Mouse (Mus musculus) intestine, embryonic 14.5 days (tissue): ENCODE measurements at regions not wholly inside any gene's neighbourhood (a gene's known extent, or its start where the extent isn't known, plus 50 kb on each side); places are given as distances from the start of the nearest gene placed in this dataset.
A peak's percentile ranks its signal among the peaks of the same experiment; 100 is the strongest.
"Not testable (repeated sequence)": the region's sequence is repeated elsewhere in the genome, so short reads cannot be mapped to it uniquely, and the experiment has no call there.

Source experiments
- ATAC-seq: fragments of 200-750 bp; cut with Nextera tagmentation; replicated peaks from 2 replicates; pipeline ENCODE4 v1.8.0; 2017; ENCODE audit warnings: low read depth, moderate number of reproducible peaks, moderate TSS enrichment, moderate library complexity; ENCODE audit not compliant: low FRiP score, low TSS enrichment
- DNase-seq: peaks from one replicate; pipeline ENCODE4 v3.0.0-alpha.2; 2018; ENCODE audit warnings: low spot score
- H3K27ac ChIP-seq: fragments of 300-500 bp; sonication (generic); 2 replicates; pipeline ENCODE4 v1.5.1; 2014; ENCODE audit warnings: low read depth, mild to moderate bottlenecking, control low read depth
- H3K27me3 ChIP-seq: fragments of 300-500 bp; sonication (generic); replicated peaks from 2 replicates; pipeline ENCODE4 v1.6.1; 2014; ENCODE audit warnings: low read length, control low read depth; ENCODE audit not compliant: control insufficient read depth, insufficient read depth
- H3K36me3 ChIP-seq: fragments of 300-500 bp; sonication (generic); 2 replicates; pipeline ENCODE4 v1.6.1; 2014; ENCODE audit warnings: low read length, control low read depth; ENCODE audit not compliant: control insufficient read depth, insufficient read depth
- H3K4me1 ChIP-seq: fragments of 300-500 bp; sonication (generic); replicated peaks from 2 replicates; pipeline ENCODE4 v1.6.1; 2014; ENCODE audit warnings: low read length, control low read depth, mixed read lengths; ENCODE audit not compliant: control insufficient read depth, insufficient read depth
- H3K4me2 ChIP-seq: fragments of 300-500 bp; sonication (generic); 2 replicates; pipeline ENCODE4 v1.6.1; 2014; ENCODE audit warnings: low read length
- H3K4me3 ChIP-seq: fragments of 300-500 bp; sonication (generic); 2 replicates; pipeline ENCODE4 v1.5.1; 2014; ENCODE audit warnings: low read depth, low read length, control low read depth, mixed read lengths
- H3K9ac ChIP-seq: fragments of 300-500 bp; sonication (generic); 2 replicates; pipeline ENCODE4 v1.6.1; 2014; ENCODE audit warnings: mild to moderate bottlenecking, low read length
- H3K9me3 ChIP-seq: fragments of 300-500 bp; sonication (generic); 2 replicates; pipeline ENCODE4 v1.6.1; 2016; ENCODE audit warnings: low read length, control low read depth; ENCODE audit not compliant: control insufficient read depth
- whole genome bisulfite sequencing: fragments of 180-500 bp; shearing (Covaris S2); extraction: QIAGEN DNeasy Blood & Tissue Kit; methylation state at CpG from one replicate; pipeline ENCODE4 v1.1.7; 2014; 5-methylcytosine and 5-hydroxymethylcytosine counted together

- no peaks in the 10 kb centered on the region for H3K4me1 ChIP-seq
- no peak overlapping the region for H3K4me2 ChIP-seq
- no peaks in the 10 kb centered on the region for H3K27me3 ChIP-seq
- DNase-seq (no peak), ATAC-seq (no peak)
- no peak overlapping the region for H3K9ac ChIP-seq
- no peak overlapping the region for H3K27ac ChIP-seq
- 0 out of 2 replicates have a peak, but pooled peaks cover 10% of the 10 kb centered on the region for H3K9me3 ChIP-seq
- no peak overlapping the region for H3K4me3 ChIP-seq
- 63% methylated on average over 2 of the region's 2 CpGs for WGBS
- H3K36me3 ChIP-seq = no peaks in the 10 kb centered on the region
Observed at GRCm38 (mm10) chr8:103702236-103702635, 399.2 kb upstream of the Cdh5 start.

- Histone ChIP-seq H3K36me3 (no peaks in the 10 kb centered on the region), H3K4me2 (no peak overlapping the region), H3K9ac (no peak overlapping the region), H3K4me3 (no peak overlapping the region), H3K4me1 (no peaks in the 10 kb centered on the region), H3K9me3 (0 out of 2 replicates have a peak, but pooled peaks cover 6% of the 10 kb centered on the region), H3K27me3 (no peaks in the 10 kb centered on the region), H3K27ac (no peak overlapping the region)
- ATAC-seq (no peak), DNase-seq (no peak)
- 85% methylated on average over 2 of the region's 2 CpGs for WGBS
Observed at GRCm38 (mm10) chr8:103706084-103706483, 395.3 kb upstream of the Cdh5 start.

DNA sequence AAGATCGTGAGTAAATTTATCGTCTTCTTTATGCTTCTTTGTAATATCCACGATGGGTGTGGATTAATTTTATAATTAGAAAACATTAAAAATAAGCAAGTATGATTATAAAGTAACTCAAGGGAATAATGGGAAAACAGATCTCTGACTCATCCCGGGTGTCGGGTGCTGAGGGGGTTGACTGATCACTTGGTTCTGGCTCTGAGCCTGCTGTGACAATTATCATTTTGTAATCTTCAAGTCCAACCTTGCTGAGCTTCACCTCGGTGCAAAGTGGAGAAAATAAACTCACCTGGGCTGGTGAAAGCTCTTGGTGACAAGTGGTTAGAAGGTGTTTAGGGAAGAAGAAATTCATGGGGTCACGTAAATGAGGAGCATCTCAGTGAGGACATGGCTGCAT, 390.6 kb upstream of the Cdh5 start:
- not testable (repeated sequence) for H3K4me2 ChIP-seq, H3K4me1 ChIP-seq, ATAC-seq, H3K27ac ChIP-seq, H3K9ac ChIP-seq, H3K36me3 ChIP-seq, H3K4me3 ChIP-seq, H3K27me3 ChIP-seq, DNase-seq, H3K9me3 ChIP-seq
- 86% methylated on average over 7 of the region's 7 CpGs for WGBS

DNA sequence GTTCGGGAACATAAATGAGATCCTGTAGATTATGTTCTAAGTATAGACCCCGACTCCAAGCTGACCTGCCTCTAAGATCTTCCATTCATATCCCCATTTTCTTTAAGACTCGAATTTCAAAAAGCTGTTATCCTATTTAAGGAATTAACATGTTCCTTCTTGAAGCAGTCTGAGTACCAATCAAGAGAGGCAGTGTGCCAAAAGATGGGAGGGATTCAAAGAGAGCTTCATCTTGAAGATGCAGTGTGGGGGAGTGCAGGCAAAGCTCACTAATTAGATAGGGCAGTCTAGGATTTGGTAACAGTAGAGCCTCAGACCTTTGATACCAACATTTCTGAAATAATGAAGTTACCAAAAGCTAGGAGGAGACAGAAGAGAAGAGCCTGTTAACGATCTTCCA, 383.7 kb upstream of the Cdh5 start:
- Histone ChIP-seq H3K4me3 (no peak overlapping the region), H3K4me2 (no peak overlapping the region), H3K9me3 (no peaks in the 10 kb centered on the region), H3K27ac (no peak overlapping the region), H3K9ac (no peak overlapping the region), H3K27me3 (no peaks in the 10 kb centered on the region), H3K4me1 (no peaks in the 10 kb centered on the region), H3K36me3 (no peaks in the 10 kb centered on the region)
- DNase-seq (no peak), ATAC-seq (no peak)
- 74% methylated on average over 4 of the region's 4 CpGs for WGBS

- no peaks in the 10 kb centered on the region for H3K9me3 ChIP-seq
- H3K4me1 ChIP-seq = no peaks in the 10 kb centered on the region
- no peak overlapping the region for H3K27ac ChIP-seq
- H3K36me3 ChIP-seq = no peaks in the 10 kb centered on the region
- no peak for ATAC-seq
- no peak overlapping the region for H3K4me3 ChIP-seq
- H3K9ac ChIP-seq = no peak overlapping the region
- WGBS = 90% methylated on average over 3 of the region's 3 CpGs
- H3K27me3 ChIP-seq = no peaks in the 10 kb centered on the region
- no peak for DNase-seq
- no peak overlapping the region for H3K4me2 ChIP-seq
Observed at GRCm38 (mm10) chr8:103733466-103733865, 368.0 kb upstream of the Cdh5 start.

DNA sequence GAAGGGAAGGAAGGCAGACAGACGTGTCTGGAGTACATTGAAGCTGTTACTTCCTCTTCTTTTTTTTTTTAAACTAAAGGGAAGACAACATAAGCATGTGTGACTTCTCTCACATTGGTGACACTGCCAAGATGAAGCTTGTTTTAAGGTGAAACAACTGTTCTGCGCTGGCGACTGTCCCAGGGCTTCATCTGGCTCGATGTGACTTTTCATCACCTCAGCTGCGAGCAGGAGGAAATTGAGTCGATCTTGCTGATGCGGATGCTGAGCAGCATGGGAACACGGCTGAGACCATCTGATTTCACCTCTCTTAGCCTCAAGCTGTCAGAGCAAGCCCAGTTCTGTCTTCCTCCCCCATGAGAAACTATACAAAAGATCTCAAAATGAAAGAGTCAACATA, 363.1 kb upstream of the Cdh5 start:
- H3K27me3 ChIP-seq = no peaks in the 10 kb centered on the region
- no peak overlapping the region for H3K27ac ChIP-seq
- H3K9ac ChIP-seq = no peak overlapping the region
- WGBS = 52% methylated on average over 8 of the region's 8 CpGs
- DNase-seq (no peak), ATAC-seq (no peak)
- H3K36me3 ChIP-seq = no peaks in the 10 kb centered on the region
- no peaks in the 10 kb centered on the region for H3K4me1 ChIP-seq
- H3K4me2 ChIP-seq = no peak overlapping the region
- H3K9me3 ChIP-seq = no peaks in the 10 kb centered on the region
- no peak overlapping the region for H3K4me3 ChIP-seq

DNA sequence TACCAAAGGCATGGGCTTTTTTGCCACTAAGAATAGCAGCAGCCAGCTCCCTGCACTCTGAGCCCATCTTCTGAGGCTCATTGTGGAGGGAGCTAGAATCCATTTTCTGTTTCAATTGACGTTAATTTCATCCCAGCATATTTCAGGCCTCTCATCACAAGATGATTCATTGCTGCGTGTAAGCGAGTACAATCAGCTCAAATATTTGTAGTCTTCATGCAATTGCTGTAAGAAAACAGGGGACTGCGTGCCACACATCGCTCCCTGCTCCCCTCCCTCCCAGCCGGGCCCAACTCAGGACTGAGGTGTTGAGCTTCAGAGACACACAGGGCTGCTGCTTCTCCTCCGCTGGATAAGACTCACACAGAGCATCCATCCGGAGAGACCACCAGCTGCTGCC, 360.0 kb upstream of the Cdh5 start:
- Histone ChIP-seq H3K4me2 (no peak overlapping the region), H3K4me3 (no peak overlapping the region), H3K27me3 (no peaks in the 10 kb centered on the region), H3K9me3 (no peaks in the 10 kb centered on the region), H3K4me1 (no peaks in the 10 kb centered on the region), H3K27ac (no peak overlapping the region), H3K9ac (no peak overlapping the region), H3K36me3 (no peaks in the 10 kb centered on the region)
- DNase-seq = no peak
- WGBS = 63% methylated on average over 8 of the region's 8 CpGs
- no peak for ATAC-seq

- ATAC-seq (no peak), DNase-seq (peak; percentile 50)
- Histone ChIP-seq H3K36me3 (no peaks in the 10 kb centered on the region), H3K9ac (no peak overlapping the region), H3K27me3 (no peaks in the 10 kb centered on the region), H3K4me1 (0 out of 2 replicates have a peak, but pooled peaks cover 5% of the 10 kb centered on the region), H3K9me3 (no peaks in the 10 kb centered on the region), H3K4me2 (no peak overlapping the region), H3K27ac (no peak overlapping the region), H3K4me3 (no peak overlapping the region)
- WGBS = 64% methylated on average over 4 of the region's 4 CpGs
Observed at GRCm38 (mm10) chr8:103748734-103749133, 352.7 kb upstream of the Cdh5 start.

DNA sequence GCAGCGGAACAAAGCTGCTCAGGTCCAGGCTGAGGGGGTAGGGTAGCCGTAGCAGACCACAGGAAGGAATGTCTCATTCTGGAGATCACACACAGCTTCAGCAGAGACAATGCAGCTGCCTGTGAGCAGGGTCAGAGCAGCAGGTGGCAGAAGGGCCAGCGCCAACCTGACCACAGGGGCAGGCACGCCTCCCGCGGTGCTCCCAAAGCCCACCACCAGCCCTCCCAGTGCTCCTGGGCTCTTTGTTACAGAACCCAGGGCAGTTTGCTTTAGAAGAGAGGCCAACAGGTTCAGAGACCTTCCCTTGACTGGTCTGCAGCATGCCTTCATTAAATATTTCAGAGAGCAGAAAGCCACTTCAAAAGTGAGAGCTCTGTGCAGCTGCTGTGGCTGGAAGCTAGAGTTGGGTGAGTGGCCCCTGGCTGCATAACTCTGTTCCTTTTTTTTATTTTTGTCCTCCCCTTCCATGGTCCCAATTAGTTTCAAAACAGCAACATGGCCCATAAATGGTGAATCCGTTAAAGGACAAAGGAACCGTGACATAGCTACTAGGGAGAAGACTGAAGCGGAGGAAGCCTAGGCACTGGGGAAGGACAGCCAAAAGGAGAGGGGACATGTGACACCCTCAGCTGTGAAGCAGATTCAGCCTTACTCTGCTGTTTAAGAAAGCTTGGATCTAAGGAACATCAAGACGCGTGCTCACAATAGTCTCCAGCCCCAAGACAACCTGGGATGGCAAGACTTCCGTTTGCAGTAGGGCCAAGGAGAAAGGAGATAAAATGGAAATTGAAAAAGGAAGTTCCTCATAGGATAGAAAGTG, 350.9 kb upstream of the Cdh5 start:
- Histone ChIP-seq H3K9me3 (no peaks in the 10 kb centered on the region), H3K27me3 (no peaks in the 10 kb centered on the region), H3K9ac (no peak overlapping the region), H3K4me1 (0 out of 2 replicates have a peak, but pooled peaks cover 5% of the 10 kb centered on the region), H3K4me3 (no peak overlapping the region), H3K36me3 (no peaks in the 10 kb centered on the region), H3K4me2 (no peak overlapping the region), H3K27ac (no peak overlapping the region)
- ATAC-seq (no peak), DNase-seq (peak; percentile 49)
- 57% methylated on average over 12 of the region's 12 CpGs for WGBS
